Mouse (Mus musculus) ES-E14 (cell line): ENCODE results near the gene Rpl38. TPM values are rescaled to one million over a fixed set of nuclear protein-coding genes. Genes with fewer than 3 reads are reported as not detected.

Source experiments
- DNase-seq: peaks from one replicate; pipeline ENCODE4 v3.0.0-alpha.2; 2013; ENCODE audit warnings: low read depth, low spot score
- H3K27ac ChIP-seq: 2 replicates; pipeline ENCODE4 v1.5.1; 2012; ENCODE audit warnings: low read depth, mild to moderate bottlenecking, low read length, moderate library complexity, mixed read lengths; ENCODE audit not compliant: poor library complexity, insufficient read depth, severe bottlenecking
- H3K36me3 ChIP-seq: 2 replicates; pipeline ENCODE4 v1.6.1; 2012; ENCODE audit warnings: mild to moderate bottlenecking, low read length, moderate library complexity, mixed read lengths; ENCODE audit not compliant: control insufficient read depth, poor library complexity, insufficient read depth, severe bottlenecking
- H3K4me1 ChIP-seq, 2 experiments: fragments of 150-350 bp in 1 of 2; sonication (generic) in 1 of 2; 2 replicates each; pipeline ENCODE4 v1.6.1; 2012; ENCODE audit warnings: low read length in 2 of 2, mild to moderate bottlenecking in 1 of 2, mixed read lengths in 1 of 2; ENCODE audit not compliant: control insufficient read depth in 2 of 2, insufficient read depth in 2 of 2, poor library complexity in 1 of 2
- H3K4me3 ChIP-seq, 2 experiments: fragments of 150-350 bp in 1 of 2; sonication (generic) in 1 of 2; 2 replicates each; pipeline ENCODE4 v1.5.1; 2012; ENCODE audit warnings: low read length in 2 of 2, low read depth in 1 of 2, mild to moderate bottlenecking in 1 of 2, mixed read lengths in 1 of 2; ENCODE audit not compliant: insufficient read depth in 1 of 2, poor library complexity in 1 of 2, severe bottlenecking in 1 of 2
- H3K9ac ChIP-seq: 2 replicates; pipeline ENCODE4 v1.6.1; 2012; ENCODE audit warnings: low read depth, mild to moderate bottlenecking, low read length, mixed read lengths; ENCODE audit not compliant: poor library complexity, insufficient read depth, severe bottlenecking
- H3K9me3 ChIP-seq: fragments of 150-350 bp; sonication (generic); 2 replicates; pipeline ENCODE4 v1.6.1; 2012; ENCODE audit warnings: low read depth, mild to moderate bottlenecking, low read length; ENCODE audit not compliant: control insufficient read depth, insufficient read depth
- CHD2 ChIP-seq: IDR thresholded peaks from 2 replicates; pipeline ENCODE4 v1.6.1; 2014; ENCODE audit warnings: mild to moderate bottlenecking, low read depth, low read length, inconsistent platforms
- HCFC1 ChIP-seq: IDR thresholded peaks from 2 replicates; pipeline ENCODE4 v1.6.1; 2012; ENCODE audit warnings: low read length, inconsistent platforms, borderline replicate concordance; ENCODE audit not compliant: insufficient read depth
- MAFK ChIP-seq: IDR thresholded peaks from 2 replicates; pipeline ENCODE4 v1.6.1; 2014; ENCODE audit warnings: mild to moderate bottlenecking, low read depth, low read length, inconsistent platforms; ENCODE audit not compliant: insufficient read depth
- ZC3H11A ChIP-seq: IDR thresholded peaks from 2 replicates; pipeline ENCODE4 v1.6.1; 2012; ENCODE audit warnings: low read depth, mild to moderate bottlenecking, inconsistent platforms, low read length, borderline replicate concordance
- ZNF384 ChIP-seq: IDR thresholded peaks from 2 replicates; pipeline ENCODE4 v1.6.1; 2012; ENCODE audit warnings: low read depth, low read length, inconsistent platforms
- in situ Hi-C, 2 experiments: fragments of 600-800 bp; cut with MboI; formaldehyde crosslinking; loops; one replicate each; pipeline ENCODE4 v1.15.1; 2025; ENCODE audit warnings: low sequenced_read_pairs in 2 of 2, inconsistent platforms in 1 of 2; ENCODE audit not compliant: unreplicated experiment in 2 of 2
- total RNA-seq: library from RNA; depleted of rRNA; stranded (reverse); fragments of 300-350 nt; gene quantifications from 2 replicates; pipeline ENCODE4 v1.2.3, GENCODE M21; 2012

Gene Rpl38
- total RNA-seq, 1 experiment = 3,102 TPM

DNA sequence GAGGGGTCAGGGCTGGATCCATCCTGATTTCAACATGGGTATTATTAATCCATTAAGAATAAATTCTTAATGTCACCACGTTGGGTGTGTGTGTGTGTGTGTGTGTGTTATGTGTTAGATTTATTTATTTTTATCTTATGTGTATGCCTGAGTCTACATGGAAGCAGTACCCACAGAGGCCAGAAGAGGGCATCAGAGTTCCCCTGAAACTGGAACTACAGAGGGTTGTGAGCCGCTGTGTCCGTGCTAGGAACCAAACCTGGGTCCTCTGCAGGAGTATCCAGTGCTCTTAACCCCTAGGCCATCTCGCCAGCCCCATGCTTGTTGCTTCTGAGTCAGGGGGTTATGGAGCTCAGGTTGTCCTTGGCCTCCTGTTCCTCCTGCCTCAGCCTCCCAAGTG is 18.8 kb upstream of the Rpl38 start:
- H3K4me1 ChIP-seq = no peaks in the 10 kb centered on the region; a peak in 1 of 4 replicates
- TF ChIP-seq CHD2 (no peak), ZNF384 (no peak), ZC3H11A (no peak), HCFC1 (no peak), MAFK (no peak)
- no peaks in the 10 kb centered on the region for H3K9me3 ChIP-seq
- DNase-seq = no peak
- H3K4me3 ChIP-seq = no peak overlapping the region
- no peak overlapping the region for H3K9ac ChIP-seq
- H3K27ac ChIP-seq = no peak overlapping the region
- H3K36me3 ChIP-seq = no peaks in the 10 kb centered on the region
- in situ Hi-C loops = loop anchor here (25.0 kb wide), 2 partner anchors 437 to 787 kb away; no protein-coding TSS in a partner anchor

DNA sequence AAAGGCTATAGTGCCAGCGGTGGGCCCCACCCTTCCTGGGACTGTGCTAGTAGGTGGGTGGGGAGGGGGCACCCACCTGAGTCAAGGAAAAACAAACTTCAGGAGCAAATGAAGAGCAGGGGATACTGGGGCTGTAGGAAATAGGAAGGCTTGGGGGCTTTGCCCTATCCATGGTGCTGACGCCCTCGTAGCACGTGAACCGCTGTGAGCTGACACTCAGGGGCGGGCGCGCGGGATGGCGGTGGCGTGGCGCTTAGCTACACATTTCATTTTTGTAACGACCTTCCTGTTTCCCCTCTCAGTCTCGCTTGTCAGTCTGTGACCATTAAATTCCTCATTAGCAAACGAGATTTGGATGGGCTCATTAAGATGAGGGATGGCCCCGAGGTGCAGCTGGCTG is 15.8 kb upstream of the Rpl38 start:
- Histone ChIP-seq H3K9ac (no peak overlapping the region), H3K27ac (no peak overlapping the region), H3K36me3 (no peaks in the 10 kb centered on the region), H3K4me3 (no peak overlapping the region), H3K9me3 (no peaks in the 10 kb centered on the region), H3K4me1 (peaks cover 0 to 2% of the 10 kb centered on the region in 2 experiments; a peak in 1 of 4 replicates)
- in situ Hi-C loops = no loop called here
- TF ChIP-seq ZC3H11A (no peak), HCFC1 (no peak), CHD2 (no peak), MAFK (no peak), ZNF384 (no peak)
- no peak for DNase-seq

DNA sequence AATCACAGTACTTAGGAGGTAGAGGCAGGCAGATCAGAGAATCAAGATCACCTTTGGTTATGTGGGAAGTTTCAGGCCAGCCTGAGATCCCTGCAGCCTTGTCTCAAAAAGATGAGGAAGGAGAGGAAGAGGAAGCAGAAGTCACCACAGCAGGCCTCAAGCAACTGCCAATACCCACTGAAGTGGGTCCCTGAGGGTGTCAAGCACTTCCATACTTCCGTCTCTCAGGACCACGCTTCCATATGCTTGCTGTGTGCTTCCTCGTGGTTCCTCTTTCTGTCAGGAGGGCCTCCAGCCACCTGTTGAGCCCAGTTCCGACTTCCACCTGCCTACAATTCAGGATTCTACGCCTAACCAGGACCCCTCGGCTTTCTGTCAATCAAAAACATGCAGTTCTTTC is 14.7 kb upstream of the Rpl38 start:
- H3K36me3 ChIP-seq = no peaks in the 10 kb centered on the region
- no peak overlapping the region for H3K4me3 ChIP-seq
- TF ChIP-seq HCFC1 (no peak), ZC3H11A (no peak), MAFK (no peak), CHD2 (no peak), ZNF384 (no peak)
- H3K9me3 ChIP-seq = no peaks in the 10 kb centered on the region
- no peak for DNase-seq
- no peak overlapping the region for H3K27ac ChIP-seq
- H3K4me1 ChIP-seq = peaks cover 0 to 2% of the 10 kb centered on the region in 2 experiments; a peak in 1 of 4 replicates
- no peak overlapping the region for H3K9ac ChIP-seq
- in situ Hi-C loops = no loop called here

DNA sequence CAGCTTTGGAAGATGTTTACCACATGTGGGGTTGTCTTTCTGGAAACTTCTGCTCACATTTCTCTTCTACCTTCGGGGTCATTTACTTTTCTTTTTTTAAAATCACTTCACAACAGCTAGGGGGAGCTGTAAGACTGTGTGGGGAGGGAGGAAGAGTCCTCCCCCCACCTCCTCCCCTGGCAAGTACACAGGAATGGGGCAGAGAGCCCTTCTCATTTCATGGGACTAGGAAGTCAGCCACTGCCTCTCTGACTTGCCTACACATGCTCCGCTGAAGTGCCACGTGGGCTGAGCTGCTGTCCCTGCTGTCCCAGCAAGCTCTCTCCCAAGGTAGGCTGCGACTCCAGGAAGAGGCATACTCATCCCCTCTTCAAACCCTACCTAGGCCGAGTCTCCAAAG is 13.8 kb upstream of the Rpl38 start:
- no peaks in the 10 kb centered on the region for H3K36me3 ChIP-seq
- TF ChIP-seq ZC3H11A = no peak
- no peak for TF ChIP-seq MAFK
- TF ChIP-seq ZNF384 = no peak
- TF ChIP-seq CHD2 = no peak
- TF ChIP-seq HCFC1 = no peak
- H3K4me1 ChIP-seq = peaks cover 0 to 2% of the 10 kb centered on the region in 2 experiments; a peak in 1 of 4 replicates
- H3K9me3 ChIP-seq = no peaks in the 10 kb centered on the region
- H3K9ac ChIP-seq = no peak overlapping the region; the same call in 1 of the 2 replicates
- DNase-seq = no peak
- in situ Hi-C loops = no loop called here
- H3K27ac ChIP-seq = no peak overlapping the region
- H3K4me3 ChIP-seq = no peak overlapping the region

DNA sequence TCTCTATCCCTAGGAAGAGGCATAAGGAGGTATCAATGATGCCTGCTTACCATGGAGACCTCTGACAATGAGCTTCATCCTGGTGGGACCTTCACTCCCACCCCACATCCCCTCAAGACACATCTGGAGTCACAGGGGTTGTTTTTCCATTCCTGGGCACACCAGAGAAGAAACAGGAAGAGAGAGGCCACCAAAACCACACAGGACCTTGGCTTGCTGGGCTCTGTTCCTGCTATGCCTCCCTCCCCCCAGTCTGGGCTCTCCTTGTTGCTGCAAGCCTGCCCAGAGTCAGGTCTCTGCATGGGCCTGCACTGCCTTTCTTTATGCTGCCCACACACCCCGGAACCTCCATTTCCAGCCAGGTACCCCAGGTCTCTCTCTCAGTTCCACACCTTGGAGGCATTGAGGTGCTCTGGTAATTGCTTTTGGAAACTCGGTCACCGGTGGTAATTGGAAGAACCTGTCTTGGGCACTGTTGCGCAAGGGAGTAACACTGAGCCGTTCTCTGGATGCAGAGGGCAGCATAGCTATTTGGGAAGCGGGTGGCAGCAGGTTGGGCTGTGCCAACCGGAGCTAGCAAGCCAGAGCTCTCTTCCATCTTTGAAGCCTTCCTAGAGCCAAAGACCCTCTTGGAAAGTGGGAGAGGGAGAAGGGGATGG is 12.8 kb upstream of the Rpl38 start:
- Histone ChIP-seq H3K9ac (no peak overlapping the region), H3K4me1 (peaks cover 0 to 2% of the 10 kb centered on the region in 2 experiments; a peak in 1 of 4 replicates), H3K36me3 (no peaks in the 10 kb centered on the region), H3K4me3 (no peak overlapping the region), H3K27ac (no peak overlapping the region), H3K9me3 (no peaks in the 10 kb centered on the region)
- TF ChIP-seq ZNF384 (no peak), ZC3H11A (no peak), CHD2 (no peak), HCFC1 (no peak), MAFK (no peak)
- in situ Hi-C loops = no loop called here
- no peak for DNase-seq
